ENCODE assay signal across 9 mouse cellular contexts in genomic region chr3:89299499-89299898, GRCm38 (mm10). TPM values are rescaled to one million over a fixed set of nuclear protein-coding genes. Genes with fewer than 3 reads are reported as not detected.
DNase-seq lines count a peak whose midpoint lies in the region; ATAC-seq and TF ChIP-seq lines count a peak whose summit lies in the region.
"Had no signal": no experiment of that assay in that cellular context is flagged by ENCODE, and none has a peak within 500 bp of the region (broad histone marks: within the 10 kb centered on the region; RNA-seq: fewer than 3 reads in every experiment).

No protein-coding gene starts in this region.

- 2% methylated on average over 14 of the region's 14 CpGs for WGBS in kidney, postnatal 0 days

- DNase-seq in heart, adult 11 months, result peak; percentile 89
- no peak for DNase-seq in heart, postnatal 25 days (ENCODE audit: low spot score)
- DNase-seq in kidney, postnatal 0 days (ENCODE audit: low spot score), result peak; percentile 79
- peak; percentile 68 for DNase-seq in thymus, postnatal 14 days
- DNase-seq in cerebellum, adult 18-20 months, result no peak

- no peaks in the 10 kb centered on the region for H3K36me3 ChIP-seq in kidney, postnatal 0 days (ENCODE audit: insufficient read depth, low read length)
- H3K36me3 ChIP-seq: G1E had no signal

- H3K27ac ChIP-seq in kidney, postnatal 0 days, result peak overlapping the region; percentile 51; the same call in 1 of the 2 replicates

- peak; percentile 30; the same call in 1 of the 2 replicates for TF ChIP-seq CTCF in kidney, postnatal 0 days (IDR thresholded peaks at IDR 0.05; ENCODE audit: low read depth)

- no peaks in the 10 kb centered on the region for H3K27me3 ChIP-seq in kidney, postnatal 0 days (ENCODE audit: insufficient read depth, low read length)

- intact Hi-C loops in heart, postnatal 25 days (cut with DNase I), result no loop called here

- H3K4me1 ChIP-seq in kidney, postnatal 0 days (replicated peaks; ENCODE audit: insufficient read depth, low read length), result no peaks in the 10 kb centered on the region

- peak overlapping the region; percentile 4; the same call in 1 of the 2 replicates for H3K4me3 ChIP-seq in kidney, postnatal 0 days (replicated peaks; ENCODE audit: low read depth, low read length)

- peak; percentile 65 for ATAC-seq in activated CD4-positive, CD25-positive, alpha-beta regulatory T cell, adult 4 months
- peak; percentile 44 for ATAC-seq in granulocyte monocyte progenitor cell, adult 5-6 weeks (replicated peaks; ENCODE audit: poor library complexity, severe bottlenecking)
- ATAC-seq in kidney, postnatal 0 days (replicated peaks; ENCODE audit: low FRiP score, low read depth), result peak; percentile 62
- peak; percentile 35 for ATAC-seq in megakaryocyte, adult 5-6 weeks (ENCODE audit: poor library complexity, severe bottlenecking)

- H3K9ac ChIP-seq in kidney, postnatal 0 days (ENCODE audit: low read depth, low read length), result peak overlapping the region; percentile 33; the same call in 1 of the 2 replicates

- peak overlapping the region; percentile 50 for H3K4me2 ChIP-seq in kidney, postnatal 0 days (ENCODE audit: low read length)

- no peaks in the 10 kb centered on the region for H3K9me3 ChIP-seq in kidney, postnatal 0 days (replicated peaks; ENCODE audit: low read length)
- H3K9me3 ChIP-seq: G1E had no signal

RNA-seq across cellular contexts. Expression of gene Efna1, which starts 18.6 kb away (rescaled TPM):
- 10 to 100 TPM; 29.4 to 33.5 TPM for total RNA-seq in heart, postnatal 25 days (2021)
- polyA plus RNA-seq in activated CD4-positive, CD25-positive, alpha-beta regulatory T cell, adult 4 months (2017; shearing (Covaris generic)), result not detected
- total RNA-seq in granulocyte monocyte progenitor cell, adult 5-6 weeks (2014; fragmentation: Nextera tagmentation), result not detected in 2 replicates
- total RNA-seq in granulocyte monocyte progenitor cell, adult 5-6 weeks (2017), result not detected in 2 replicates
- 79.5 and 83.5 TPM in 2 replicates for polyA plus RNA-seq in kidney, postnatal 0 days (2015; fragmentation: Nextera tagmentation; extraction: Ambion mirVana)
- total RNA-seq in megakaryocyte, adult 5-6 weeks (2015), result not detected in 2 replicates
- not detected in 2 replicates for total RNA-seq in megakaryocyte, adult 5-6 weeks (2017)
- polyA plus RNA-seq: G1E had no signal

RNA-seq across cellular contexts. Expression of gene Efna3, which starts 23.3 kb away (rescaled TPM):
- total RNA-seq in heart, postnatal 25 days (2021), result under 1 TPM in 1 of 2 experiments, not detected in 1; 0.31 TPM
- polyA plus RNA-seq in activated CD4-positive, CD25-positive, alpha-beta regulatory T cell, adult 4 months (2017; shearing (Covaris generic)), result not detected
- not detected in 2 replicates for total RNA-seq in granulocyte monocyte progenitor cell, adult 5-6 weeks (2014; fragmentation: Nextera tagmentation)
- total RNA-seq in granulocyte monocyte progenitor cell, adult 5-6 weeks (2017), result not detected in 2 replicates
- 4.2 and 6.1 TPM in 2 replicates for polyA plus RNA-seq in kidney, postnatal 0 days (2015; fragmentation: Nextera tagmentation; extraction: Ambion mirVana)
- not detected in 2 replicates for total RNA-seq in megakaryocyte, adult 5-6 weeks (2015)
- total RNA-seq in megakaryocyte, adult 5-6 weeks (2017), result not detected in 2 replicates
- total RNA-seq: G1E had no signal
- polyA plus RNA-seq: G1E had no signal

RNA-seq across cellular contexts. Expression of gene Slc50a1, which starts 29.1 kb away (rescaled TPM):
- 10 to 100 TPM; 21.0 TPM for total RNA-seq in heart, postnatal 25 days (2021)
- 100 to 1,000 TPM; 195 to 254 TPM for polyA plus RNA-seq in activated CD4-positive, CD25-positive, alpha-beta regulatory T cell, adult 4 months (2017; shearing (Covaris generic))
- total RNA-seq in granulocyte monocyte progenitor cell, adult 5-6 weeks (2014; fragmentation: Nextera tagmentation), result 55.0 and 80.7 TPM in 2 replicates
- total RNA-seq in granulocyte monocyte progenitor cell, adult 5-6 weeks (2017), result 62.0 and 65.0 TPM in 2 replicates
- 75.8 and 82.2 TPM in 2 replicates for polyA plus RNA-seq in kidney, postnatal 0 days (2015; fragmentation: Nextera tagmentation; extraction: Ambion mirVana)
- total RNA-seq in megakaryocyte, adult 5-6 weeks (2015), result 42.9 and 68.4 TPM in 2 replicates
- total RNA-seq in megakaryocyte, adult 5-6 weeks (2017), result 31.5 and 52.2 TPM in 2 replicates
- polyA plus RNA-seq: G1E had no signal

RNA-seq across cellular contexts. Expression of gene Efna4, which starts 38.3 kb away (rescaled TPM):
- total RNA-seq in heart, postnatal 25 days (2021), result under 1 TPM; 0.31 to 0.47 TPM
- polyA plus RNA-seq in activated CD4-positive, CD25-positive, alpha-beta regulatory T cell, adult 4 months (2017; shearing (Covaris generic)), result under 1 TPM; 0.28 to 0.50 TPM
- 0.66 and 2.1 TPM in 2 replicates for total RNA-seq in granulocyte monocyte progenitor cell, adult 5-6 weeks (2014; fragmentation: Nextera tagmentation)
- total RNA-seq in granulocyte monocyte progenitor cell, adult 5-6 weeks (2017), result not detected in 2 replicates
- 24.4 and 25.4 TPM in 2 replicates for polyA plus RNA-seq in kidney, postnatal 0 days (2015; fragmentation: Nextera tagmentation; extraction: Ambion mirVana)
- 0.16 and 0.33 TPM in 2 replicates for total RNA-seq in megakaryocyte, adult 5-6 weeks (2015)
- not detected in 2 replicates for total RNA-seq in megakaryocyte, adult 5-6 weeks (2017)
- total RNA-seq: G1E had no signal
- polyA plus RNA-seq: G1E had no signal

RNA-seq across cellular contexts. Expression of gene Dpm3, which starts 40.3 kb away (rescaled TPM):
- 10 to 100 TPM; 51.7 to 53.9 TPM for total RNA-seq in heart, postnatal 25 days (2021)
- 100 to 1,000 TPM; 124 to 160 TPM for polyA plus RNA-seq in activated CD4-positive, CD25-positive, alpha-beta regulatory T cell, adult 4 months (2017; shearing (Covaris generic))
- 31.2 and 122 TPM in 2 replicates for total RNA-seq in granulocyte monocyte progenitor cell, adult 5-6 weeks (2014; fragmentation: Nextera tagmentation)
- total RNA-seq in granulocyte monocyte progenitor cell, adult 5-6 weeks (2017), result 86.0 and 91.7 TPM in 2 replicates
- 148 and 182 TPM in 2 replicates for polyA plus RNA-seq in kidney, postnatal 0 days (2015; fragmentation: Nextera tagmentation; extraction: Ambion mirVana)
- 84.6 and 95.5 TPM in 2 replicates for total RNA-seq in megakaryocyte, adult 5-6 weeks (2015)
- 72.1 and 82.3 TPM in 2 replicates for total RNA-seq in megakaryocyte, adult 5-6 weeks (2017)

Comparison
In these comparisons a context has a peak if more than half of its experiments do, and no peak if none do; other contexts are left out.
1. DNase-seq: peak in heart, adult 11 months (single experiment), kidney, postnatal 0 days (single experiment) and thymus, postnatal 14 days (single experiment); none in heart, postnatal 25 days (single experiment) and cerebellum, adult 18-20 months (0 of 2).
2. RNA of gene Efna1, which starts 18.6 kb away (total RNA-seq): 29.4 to 33.5 TPM in heart, postnatal 25 days; not detected in granulocyte monocyte progenitor cell, adult 5-6 weeks and not detected in megakaryocyte, adult 5-6 weeks; every median in the first group is over 10 times any median in the second.
3. Peak in every context shown above with its lines, with median percentiles within 50 percentile points of each other: ATAC-seq.